Comparison of ENCODE assay signal across 8 mouse cellular contexts in genomic region chr9:56552766-56553165, GRCm38 (mm10).
DNase-seq lines count a peak whose midpoint lies in the region; ATAC-seq lines count a peak whose summit lies in the region.

No protein-coding gene starts in this region.

- no peak overlapping the region for H3K9ac ChIP-seq in hindbrain, embryonic 14.5 days

- no peak overlapping the region for H3K4me3 ChIP-seq in hindbrain, embryonic 14.5 days (replicated peaks; ENCODE audit: low read length)

- no peaks in the 10 kb centered on the region for H3K36me3 ChIP-seq in hindbrain, embryonic 14.5 days (replicated peaks; ENCODE audit: control insufficient read depth, insufficient read depth)

- H3K4me2 ChIP-seq in hindbrain, embryonic 14.5 days (replicated peaks), result no peak overlapping the region

- H3K27ac ChIP-seq in hindbrain, embryonic 14.5 days, result no peak overlapping the region; the same call in 1 of the 2 replicates

- H3K27me3 ChIP-seq in hindbrain, embryonic 14.5 days (ENCODE audit: control insufficient read depth, insufficient read depth, low read length), result no peaks in the 10 kb centered on the region

- WGBS in hindbrain, embryonic 14.5 days, result 6% methylated on average over 1 of the region's 1 CpGs

- DNase-seq in MEL-GATA-1-ER (ENCODE audit: extremely low read depth, low read depth), result peak; percentile 21
- peak; percentile 74 for DNase-seq in cerebellum, adult 9-11 months
- DNase-seq in frontal cortex, postnatal 36 days (ENCODE audit: low spot score in 2 of 2), result peak; percentile 58 to 81
- DNase-seq in hindbrain, embryonic 14.5 days (ENCODE audit: low spot score), result peak; percentile 72
- DNase-seq in left cerebral cortex, adult 11 months (ENCODE audit: low spot score), result peak; percentile 48
- DNase-seq in lung, postnatal 4 days, result peak; percentile 86 to 88
- peak; percentile 58 for DNase-seq in retina, postnatal 7 days (ENCODE audit: low read depth, low spot score)
- DNase-seq in urinary bladder, adult 18-20 months (ENCODE audit: low spot score in 2 of 2), result peak; percentile 78

- peaks cover 18% of the 10 kb centered on the region for H3K4me1 ChIP-seq in hindbrain, embryonic 14.5 days (replicated peaks; ENCODE audit: control insufficient read depth, insufficient read depth, low read length)

- H3K9me3 ChIP-seq in hindbrain, embryonic 14.5 days (ENCODE audit: control insufficient read depth, low read length), result no peaks in the 10 kb centered on the region

- ATAC-seq in hindbrain, embryonic 14.5 days (ENCODE audit: low FRiP score), result no peak

Comparison
In these comparisons a context has a peak if more than half of its experiments do, and no peak if none do; other contexts are left out.
1. DNase-seq: peak in every context shown above with its lines; median percentile 87 in lung, postnatal 4 days; 78 in urinary bladder, adult 18-20 months; 74 in cerebellum, adult 9-11 months; 72 in hindbrain, embryonic 14.5 days; 70 in frontal cortex, postnatal 36 days; 58 in retina, postnatal 7 days; 48 in left cerebral cortex, adult 11 months; 21 in MEL-GATA-1-ER.